Mouse (Mus musculus): ENCODE results near the gene Tvp23b. TPM values are rescaled to one million over a fixed set of nuclear protein-coding genes. Genes with fewer than 3 reads are reported as not detected.
A peak's percentile ranks its signal among the peaks of the same experiment; 100 is the strongest.

The Tvp23b gene
- polyA plus RNA-seq, 1 experiment from 2014 or later: 29.1 TPM

DNA sequence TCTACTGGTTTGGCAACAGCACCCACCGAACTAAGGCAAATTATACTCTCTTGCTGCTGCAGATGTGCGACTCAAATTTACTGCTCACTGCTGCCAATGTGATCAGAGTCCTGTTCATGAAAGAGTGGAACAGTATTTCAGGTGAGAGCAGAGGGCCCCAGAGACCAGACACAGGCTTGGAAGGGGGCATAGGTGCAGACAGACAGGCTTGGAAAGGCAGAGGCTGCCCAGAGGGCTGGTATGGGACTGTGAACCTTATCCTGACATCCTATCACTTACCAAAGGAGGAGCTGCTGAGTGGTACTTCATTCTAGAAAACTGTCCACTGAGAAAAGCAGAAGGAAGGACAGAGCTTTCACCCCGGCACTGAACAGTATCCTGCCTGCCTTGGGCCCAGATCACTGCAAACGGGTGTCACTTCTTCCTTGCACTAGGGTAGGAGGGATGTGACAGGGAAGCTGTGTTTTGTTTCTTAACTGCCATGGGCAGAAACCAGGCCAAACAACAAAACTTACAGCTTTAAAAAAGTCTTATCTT is 31.5 kb upstream of the Tvp23b start:
- Histone ChIP-seq H3K27ac (ENCODE audit: low read depth) (no peak overlapping the region), H3K27me3 (ENCODE audit: insufficient read depth, low read length) (no peaks in the 10 kb centered on the region), H3K9ac (replicated peaks) (no peak overlapping the region), H3K4me3 (ENCODE audit: low read depth, low read length) (no peak overlapping the region), H3K4me1 (ENCODE audit: insufficient read depth) (peaks cover 8% of the 10 kb centered on the region), H3K36me3 (replicated peaks; ENCODE audit: insufficient read depth, low read length) (no peaks in the 10 kb centered on the region), H3K4me2 (ENCODE audit: low read depth, low read length) (0 out of 2 replicates have a peak overlapping the region, but pooled peaks have one; percentile 60), H3K9me3 (ENCODE audit: low read length) (no peaks in the 10 kb centered on the region)
- ATAC-seq: no peak
- 56% methylated on average over 4 of the region's 4 CpGs for WGBS (ENCODE audit: insufficient replicate concordance)
- no peak for TF ChIP-seq EP300 (IDR thresholded peaks at IDR 0.05; ENCODE audit: low read depth)
- TF ChIP-seq CTCF (IDR thresholded peaks at IDR 0.05; ENCODE audit: low read depth): no peak
- DNase-seq: no peak

DNA sequence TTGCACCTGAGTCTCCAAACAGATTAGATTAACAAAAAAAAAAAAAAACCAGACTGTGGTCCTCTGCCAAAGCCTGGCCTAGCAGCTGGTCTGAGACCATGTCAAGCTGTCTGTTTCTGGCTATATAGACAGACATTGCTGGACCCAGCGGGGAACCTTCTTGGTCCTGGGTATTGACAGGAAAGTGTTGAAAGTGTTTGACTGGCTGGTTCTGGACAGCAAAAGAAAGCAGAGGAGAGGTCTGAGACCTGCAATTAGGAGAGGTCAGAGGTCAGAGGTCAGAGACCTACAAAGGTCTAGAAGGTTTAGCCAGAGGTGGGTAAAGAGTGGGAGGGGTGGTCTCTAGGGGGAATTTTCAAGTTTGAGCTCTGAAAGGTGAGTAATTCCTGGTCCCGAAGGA is 31.0 kb upstream of the Tvp23b start:
- TF ChIP-seq CTCF (IDR thresholded peaks at IDR 0.05; ENCODE audit: low read depth): no peak
- no peak for TF ChIP-seq EP300 (IDR thresholded peaks at IDR 0.05; ENCODE audit: low read depth)
- ATAC-seq (no peak), DNase-seq (no peak)
- no peak overlapping the region for H3K4me3 ChIP-seq (ENCODE audit: low read depth, low read length)
- no peaks in the 10 kb centered on the region for H3K27me3 ChIP-seq (ENCODE audit: insufficient read depth, low read length)
- H3K27ac ChIP-seq (ENCODE audit: low read depth): no peak overlapping the region
- no peaks in the 10 kb centered on the region for H3K9me3 ChIP-seq (ENCODE audit: low read length)
- no peak overlapping the region for H3K4me2 ChIP-seq (ENCODE audit: low read depth, low read length)
- H3K4me1 ChIP-seq (ENCODE audit: insufficient read depth): peaks cover 8% of the 10 kb centered on the region
- no peak overlapping the region for H3K9ac ChIP-seq (replicated peaks)
- no peaks in the 10 kb centered on the region for H3K36me3 ChIP-seq (replicated peaks; ENCODE audit: insufficient read depth, low read length)
- 52% methylated on average over 2 of the region's 2 CpGs for WGBS (ENCODE audit: insufficient replicate concordance)

DNA sequence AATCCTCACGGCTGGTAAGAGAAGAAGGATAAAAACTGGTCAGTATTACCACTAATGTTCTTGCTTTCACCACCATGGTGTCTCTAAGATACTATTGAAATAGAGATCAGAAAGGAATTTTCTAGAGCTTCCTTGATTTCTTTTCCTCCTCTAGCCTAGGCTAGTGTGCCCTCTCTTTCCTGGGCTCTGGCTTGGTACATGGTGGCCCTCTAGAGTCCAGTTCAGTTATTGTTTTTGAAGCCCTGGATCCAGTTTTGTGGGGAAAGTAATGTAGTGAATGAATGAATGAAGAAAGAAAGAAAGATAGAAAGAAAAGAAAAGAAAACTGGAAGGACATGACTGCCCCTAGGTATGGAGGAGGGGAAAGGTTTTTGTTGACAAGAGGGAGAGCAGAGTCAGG is 28.1 kb upstream of the Tvp23b start:
- ATAC-seq (no peak), DNase-seq (no peak)
- peak; percentile 64 for TF ChIP-seq CTCF (IDR thresholded peaks at IDR 0.05; ENCODE audit: low read depth)
- no peak for TF ChIP-seq EP300 (IDR thresholded peaks at IDR 0.05; ENCODE audit: low read depth)
- no peaks in the 10 kb centered on the region for H3K36me3 ChIP-seq (replicated peaks; ENCODE audit: insufficient read depth, low read length)
- no peaks in the 10 kb centered on the region for H3K9me3 ChIP-seq (ENCODE audit: low read length)
- WGBS (ENCODE audit: insufficient replicate concordance): 61% methylated on average over 1 of the region's 1 CpGs
- H3K4me1 ChIP-seq (ENCODE audit: insufficient read depth): peaks cover 8% of the 10 kb centered on the region
- H3K27ac ChIP-seq (ENCODE audit: low read depth): no peak overlapping the region
- H3K4me2 ChIP-seq (ENCODE audit: low read depth, low read length): no peak overlapping the region
- H3K9ac ChIP-seq (replicated peaks): no peak overlapping the region
- H3K4me3 ChIP-seq (ENCODE audit: low read depth, low read length): no peak overlapping the region
- H3K27me3 ChIP-seq (ENCODE audit: insufficient read depth, low read length): no peaks in the 10 kb centered on the region

DNA sequence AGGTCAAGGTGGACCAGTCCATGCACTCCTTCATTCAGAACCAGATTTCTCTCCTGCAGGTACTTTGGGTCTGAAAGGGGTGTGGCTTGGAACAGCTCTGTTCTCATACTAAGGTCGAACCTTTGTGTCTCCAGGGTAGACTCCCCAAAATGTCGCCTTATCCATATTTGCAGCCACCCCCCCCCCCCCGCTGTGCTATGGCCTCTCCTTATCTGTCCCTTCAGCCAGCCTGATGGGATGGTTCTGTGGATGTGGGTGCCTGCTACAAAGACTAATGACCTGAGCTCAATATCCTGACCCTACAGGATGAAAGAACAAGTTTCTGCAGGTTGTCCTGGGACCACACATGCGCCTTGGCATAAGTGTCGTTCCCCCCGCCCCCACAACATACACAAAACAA is 25.9 kb upstream of the Tvp23b start:
- no peak overlapping the region for H3K4me2 ChIP-seq (ENCODE audit: low read depth, low read length)
- DNase-seq: peak; percentile 26
- WGBS (ENCODE audit: insufficient replicate concordance): 67% methylated on average over 6 of the region's 6 CpGs

DNA sequence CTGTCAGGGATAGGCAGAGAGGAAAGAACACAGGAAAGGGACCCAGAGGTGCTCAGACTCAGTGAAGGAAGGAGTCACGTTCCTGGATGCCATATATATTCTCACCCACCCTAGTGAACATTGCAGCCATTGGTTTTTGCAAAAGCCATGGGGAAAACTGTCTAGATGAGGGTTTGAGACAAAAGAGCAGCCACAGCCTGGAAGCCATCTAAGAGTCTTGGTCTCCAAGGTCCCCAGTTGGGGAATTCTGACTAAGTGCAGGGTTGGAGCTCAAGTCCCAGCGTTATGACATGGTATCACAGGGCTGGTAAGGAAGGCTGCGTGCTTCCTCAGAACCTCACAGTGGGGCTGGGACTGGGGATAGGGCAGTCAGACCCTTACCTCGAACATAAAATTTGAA is 13.7 kb upstream of the Tvp23b start:
- Histone ChIP-seq H3K27ac (ENCODE audit: low read depth) (no peak overlapping the region), H3K36me3 (replicated peaks; ENCODE audit: insufficient read depth, low read length) (no peaks in the 10 kb centered on the region), H3K9ac (replicated peaks) (no peak overlapping the region), H3K9me3 (ENCODE audit: low read length) (no peaks in the 10 kb centered on the region), H3K4me1 (ENCODE audit: insufficient read depth) (no peaks in the 10 kb centered on the region), H3K27me3 (ENCODE audit: insufficient read depth, low read length) (no peaks in the 10 kb centered on the region), H3K4me2 (ENCODE audit: low read depth, low read length) (no peak overlapping the region), H3K4me3 (ENCODE audit: low read depth, low read length) (no peak overlapping the region)
- 68% methylated on average over 4 of the region's 4 CpGs for WGBS (ENCODE audit: insufficient replicate concordance)
- DNase-seq (no peak), ATAC-seq (no peak)
- TF ChIP-seq EP300 (IDR thresholded peaks at IDR 0.05; ENCODE audit: low read depth) (no peak), CTCF (IDR thresholded peaks at IDR 0.05; ENCODE audit: low read depth) (no peak)

More for the DNA sequence above, 25.9 kb upstream of the Tvp23b start:
- no peak overlapping the region for H3K4me3 ChIP-seq (ENCODE audit: low read depth, low read length)
- ATAC-seq: peak; percentile 79
- H3K4me1 ChIP-seq (ENCODE audit: insufficient read depth): no peaks in the 10 kb centered on the region
- H3K36me3 ChIP-seq (replicated peaks; ENCODE audit: insufficient read depth, low read length): no peaks in the 10 kb centered on the region
- H3K27ac ChIP-seq (ENCODE audit: low read depth): no peak overlapping the region
- no peaks in the 10 kb centered on the region for H3K27me3 ChIP-seq (ENCODE audit: insufficient read depth, low read length)
- H3K9ac ChIP-seq (replicated peaks): no peak overlapping the region
- no peaks in the 10 kb centered on the region for H3K9me3 ChIP-seq (ENCODE audit: low read length)
- peak; percentile 25; the same call in 1 of the 2 replicates for TF ChIP-seq EP300 (IDR thresholded peaks at IDR 0.05; ENCODE audit: low read depth)
- no peak for TF ChIP-seq CTCF (IDR thresholded peaks at IDR 0.05; ENCODE audit: low read depth)

DNA sequence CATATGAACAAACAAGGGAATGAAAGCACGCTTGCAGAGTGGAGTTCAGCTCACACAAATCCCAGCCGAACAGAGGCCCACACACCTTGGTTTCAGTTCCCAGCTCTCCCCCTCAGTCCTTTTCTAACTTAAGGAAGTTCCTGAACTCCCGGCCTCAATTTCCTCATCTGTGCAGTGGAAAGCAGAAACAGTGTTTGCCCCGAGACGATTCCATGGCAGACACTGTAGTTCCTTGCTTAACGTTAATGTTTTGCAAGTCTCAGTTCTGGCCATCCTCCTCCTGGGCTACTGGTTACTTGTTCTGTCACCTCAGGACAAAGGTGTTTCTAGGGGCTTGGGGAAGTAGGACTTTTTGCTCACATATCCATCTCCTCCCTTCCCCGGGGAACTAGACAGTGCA is 12.6 kb upstream of the Tvp23b start:
- DNase-seq (no peak), ATAC-seq (no peak)
- Histone ChIP-seq H3K36me3 (replicated peaks; ENCODE audit: insufficient read depth, low read length) (no peaks in the 10 kb centered on the region), H3K9me3 (ENCODE audit: low read length) (no peaks in the 10 kb centered on the region), H3K27ac (ENCODE audit: low read depth) (no peak overlapping the region), H3K27me3 (ENCODE audit: insufficient read depth, low read length) (no peaks in the 10 kb centered on the region), H3K4me1 (ENCODE audit: insufficient read depth) (no peaks in the 10 kb centered on the region), H3K4me2 (ENCODE audit: low read depth, low read length) (no peak overlapping the region), H3K9ac (replicated peaks) (no peak overlapping the region), H3K4me3 (ENCODE audit: low read depth, low read length) (no peak overlapping the region)
- 52% methylated on average over 7 of the region's 7 CpGs for WGBS (ENCODE audit: insufficient replicate concordance)
- TF ChIP-seq EP300 (IDR thresholded peaks at IDR 0.05; ENCODE audit: low read depth) (no peak), CTCF (IDR thresholded peaks at IDR 0.05; ENCODE audit: low read depth) (no peak)

DNA sequence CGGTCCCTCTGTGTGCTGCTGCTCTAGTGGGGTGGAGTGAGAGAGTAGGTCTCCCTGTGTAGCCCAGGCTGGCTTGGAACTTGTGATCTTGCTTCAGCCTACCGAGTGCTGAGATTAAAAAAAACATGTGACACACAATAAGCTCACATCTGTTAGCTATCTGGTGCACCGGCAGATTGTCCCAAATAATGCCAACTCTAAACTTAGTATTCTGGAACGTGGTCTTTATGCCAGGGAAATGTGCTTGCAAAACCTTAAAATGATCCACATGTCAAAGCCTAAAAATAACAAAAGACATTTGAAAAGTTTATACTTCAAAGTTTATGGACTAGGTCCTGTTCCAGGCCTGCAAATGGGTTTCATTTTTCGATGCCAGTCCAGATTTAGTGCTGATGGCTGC is 10.1 kb upstream of the Tvp23b start:
- no peak for TF ChIP-seq EP300 (IDR thresholded peaks at IDR 0.05; ENCODE audit: low read depth)
- TF ChIP-seq CTCF (IDR thresholded peaks at IDR 0.05; ENCODE audit: low read depth): no peak
- ATAC-seq (no peak), DNase-seq (no peak)
- no peaks in the 10 kb centered on the region for H3K9me3 ChIP-seq (ENCODE audit: low read length)
- no peak overlapping the region for H3K27ac ChIP-seq (ENCODE audit: low read depth)
- no peak overlapping the region for H3K9ac ChIP-seq (replicated peaks)
- H3K27me3 ChIP-seq (ENCODE audit: insufficient read depth, low read length): no peaks in the 10 kb centered on the region
- no peaks in the 10 kb centered on the region for H3K4me1 ChIP-seq (ENCODE audit: insufficient read depth)
- no peak overlapping the region for H3K4me3 ChIP-seq (ENCODE audit: low read depth, low read length)
- no peaks in the 10 kb centered on the region for H3K36me3 ChIP-seq (replicated peaks; ENCODE audit: insufficient read depth, low read length)
- WGBS (ENCODE audit: insufficient replicate concordance): 76% methylated on average over 5 of the region's 5 CpGs
- H3K4me2 ChIP-seq (ENCODE audit: low read depth, low read length): no peak overlapping the region

Data from liver, postnatal 0 days (tissue).